Mouse (Mus musculus): ENCODE measurements around the gene Tmem171.

- no peak for TF ChIP-seq CTCF (IDR thresholded peaks at IDR 0.05; ENCODE audit: low read depth, low read length)
- TF ChIP-seq POLR2A (IDR thresholded peaks at IDR 0.05; ENCODE audit: borderline replicate concordance, low read depth, low read length), result no peak
Measured at GRCm38 (mm10) chr13:98699051-98699744, 4.6 kb upstream of the Tmem171 start.
